Mouse (Mus musculus): ENCODE results near the gene Rgs7bp. TPM values are rescaled to one million over a fixed set of nuclear protein-coding genes. Genes with fewer than 3 reads are reported as not detected.
A peak's percentile ranks its signal among the peaks of the same experiment; 100 is the strongest.
"Not testable (repeated sequence)": the region's sequence is repeated elsewhere in the genome, so short reads cannot be mapped to it uniquely, and the experiment has no call there.

The Rgs7bp gene
- total and polyA plus RNA-seq, 2 experiments from 2014 or later = 7.2 to 16.8 TPM

- TF ChIP-seq CTCF (IDR thresholded peaks at IDR 0.05) = no peak
- Histone ChIP-seq H3K4me1 (ENCODE audit: insufficient read depth, low read length) (no peaks in the 10 kb centered on the region), H3K9me3 (ENCODE audit: low read length) (no peaks in the 10 kb centered on the region), H3K4me3 (ENCODE audit: low read depth, low read length) (no peak overlapping the region), H3K9ac (replicated peaks; ENCODE audit: low read length, poor library complexity, severe bottlenecking) (no peak overlapping the region), H3K4me2 (ENCODE audit: low read depth, low read length, poor library complexity, severe bottlenecking) (no peak overlapping the region), H3K27ac (ENCODE audit: low read depth, low read length) (no peak overlapping the region), H3K36me3 (ENCODE audit: insufficient read depth, low read length) (no peaks in the 10 kb centered on the region), H3K27me3 (ENCODE audit: insufficient read depth, low read length) (no peaks in the 10 kb centered on the region)
- DNase-seq (ENCODE audit: low spot score) = no peak
- WGBS = 74% methylated on average over 2 of the region's 2 CpGs
- ATAC-seq (ENCODE audit: low FRiP score) = no peak
Observed at GRCm38 (mm10) chr13:104916106-104916505, 138.6 kb downstream of the Rgs7bp start.

GRCm38 (mm10) chr13:104914288-104914895, 140.3 kb downstream of the Rgs7bp start:
- peak overlapping the region; percentile 30 for H3K4me2 ChIP-seq (ENCODE audit: low read depth, low read length, poor library complexity, severe bottlenecking)
- H3K36me3 ChIP-seq (ENCODE audit: insufficient read depth, low read length) = no peaks in the 10 kb centered on the region
- 75% methylated on average over 17 of the region's 17 CpGs for WGBS
- no peak for DNase-seq (ENCODE audit: low spot score)
- ATAC-seq (ENCODE audit: low FRiP score) = peak; percentile 63
- TF ChIP-seq CTCF (IDR thresholded peaks at IDR 0.05) = no peak
- no peaks in the 10 kb centered on the region for H3K9me3 ChIP-seq (ENCODE audit: low read length)
- H3K4me1 ChIP-seq (ENCODE audit: insufficient read depth, low read length) = no peaks in the 10 kb centered on the region
- H3K9ac ChIP-seq (replicated peaks; ENCODE audit: low read length, poor library complexity, severe bottlenecking) = no peak overlapping the region
- peak overlapping the region; percentile 14; the same call in 1 of the 2 replicates for H3K4me3 ChIP-seq (ENCODE audit: low read depth, low read length)
- H3K27me3 ChIP-seq (ENCODE audit: insufficient read depth, low read length) = no peaks in the 10 kb centered on the region
- no peak overlapping the region for H3K27ac ChIP-seq (ENCODE audit: low read depth, low read length)

GRCm38 (mm10) chr13:104911626-104912025, 143.1 kb downstream of the Rgs7bp start:
- not testable (repeated sequence) for ATAC-seq (ENCODE audit: low FRiP score); H3K36me3 ChIP-seq (ENCODE audit: insufficient read depth, low read length); H3K27ac ChIP-seq (ENCODE audit: low read depth, low read length); H3K9me3 ChIP-seq (ENCODE audit: low read length); H3K4me2 ChIP-seq (ENCODE audit: low read depth, low read length, poor library complexity, severe bottlenecking); H3K4me1 ChIP-seq (ENCODE audit: insufficient read depth, low read length); H3K4me3 ChIP-seq (ENCODE audit: low read depth, low read length); H3K9ac ChIP-seq (replicated peaks; ENCODE audit: low read length, poor library complexity, severe bottlenecking); H3K27me3 ChIP-seq (ENCODE audit: insufficient read depth, low read length); DNase-seq (ENCODE audit: low spot score)
- WGBS = 45% methylated on average over 5 of the region's 5 CpGs

- not testable (repeated sequence) for DNase-seq (ENCODE audit: low spot score); H3K9me3 ChIP-seq (ENCODE audit: low read length); H3K9ac ChIP-seq (replicated peaks; ENCODE audit: low read length, poor library complexity, severe bottlenecking); H3K27me3 ChIP-seq (ENCODE audit: insufficient read depth, low read length); H3K4me2 ChIP-seq (ENCODE audit: low read depth, low read length, poor library complexity, severe bottlenecking); H3K4me1 ChIP-seq (ENCODE audit: insufficient read depth, low read length); H3K4me3 ChIP-seq (ENCODE audit: low read depth, low read length); H3K36me3 ChIP-seq (ENCODE audit: insufficient read depth, low read length); H3K27ac ChIP-seq (ENCODE audit: low read depth, low read length); ATAC-seq (ENCODE audit: low FRiP score)
- WGBS = 100% methylated on average over 1 of the region's 1 CpGs
Observed at GRCm38 (mm10) chr13:104911006-104911405, 143.7 kb downstream of the Rgs7bp start.

- H3K36me3 ChIP-seq (ENCODE audit: insufficient read depth, low read length) = no peaks in the 10 kb centered on the region
- no peak overlapping the region for H3K9ac ChIP-seq (replicated peaks; ENCODE audit: low read length, poor library complexity, severe bottlenecking)
- no peak for ATAC-seq (ENCODE audit: low FRiP score)
- WGBS = 37% methylated on average over 7 of the region's 7 CpGs
- no peak for DNase-seq (ENCODE audit: low spot score)
- no peak overlapping the region for H3K27ac ChIP-seq (ENCODE audit: low read depth, low read length)
- H3K9me3 ChIP-seq (ENCODE audit: low read length) = no peaks in the 10 kb centered on the region
- no peak overlapping the region for H3K4me2 ChIP-seq (ENCODE audit: low read depth, low read length, poor library complexity, severe bottlenecking)
- H3K4me3 ChIP-seq (ENCODE audit: low read depth, low read length) = no peak overlapping the region
- no peaks in the 10 kb centered on the region for H3K4me1 ChIP-seq (ENCODE audit: insufficient read depth, low read length)
- H3K27me3 ChIP-seq (ENCODE audit: insufficient read depth, low read length) = no peaks in the 10 kb centered on the region
- no peak for TF ChIP-seq CTCF (IDR thresholded peaks at IDR 0.05)
Observed at GRCm38 (mm10) chr13:104908691-104909090, 146.0 kb downstream of the Rgs7bp start.

Other genes with a start within 250 kb of the Rgs7bp start
- gene Cwc27, start 237.8 kb downstream of the Rgs7bp start, total RNA-seq (2014; rRNA removed) = 14.0 and 17.9 TPM in 2 replicates
- 22.9 and 23.4 TPM in 2 replicates for gene Cwc27, start 237.8 kb downstream of the Rgs7bp start, polyA plus RNA-seq (2015; fragmentation: Nextera tagmentation; extraction: Ambion mirVana)
- 0.82 and 0.94 TPM in 2 replicates for gene Shisal2b, start 191.0 kb downstream of the Rgs7bp start, total RNA-seq (2014; rRNA removed)
- 3.5 and 4.0 TPM in 2 replicates for gene Shisal2b, start 191.0 kb downstream of the Rgs7bp start, polyA plus RNA-seq (2015; fragmentation: Nextera tagmentation; extraction: Ambion mirVana)
- not detected in 2 replicates for gene 4933425L06Rik, start 27.2 kb upstream of the Rgs7bp start, total RNA-seq (2014; rRNA removed)
- not detected in 2 replicates for gene 4933425L06Rik, start 27.2 kb upstream of the Rgs7bp start, polyA plus RNA-seq (2015; fragmentation: Nextera tagmentation; extraction: Ambion mirVana)
- 34.4 and 47.1 TPM in 2 replicates for gene Rnf180, start 239.9 kb upstream of the Rgs7bp start, total RNA-seq (2014; rRNA removed)
- 42.7 and 44.7 TPM in 2 replicates for gene Rnf180, start 239.9 kb upstream of the Rgs7bp start, polyA plus RNA-seq (2015; fragmentation: Nextera tagmentation; extraction: Ambion mirVana)